In the genomic region with DNA sequence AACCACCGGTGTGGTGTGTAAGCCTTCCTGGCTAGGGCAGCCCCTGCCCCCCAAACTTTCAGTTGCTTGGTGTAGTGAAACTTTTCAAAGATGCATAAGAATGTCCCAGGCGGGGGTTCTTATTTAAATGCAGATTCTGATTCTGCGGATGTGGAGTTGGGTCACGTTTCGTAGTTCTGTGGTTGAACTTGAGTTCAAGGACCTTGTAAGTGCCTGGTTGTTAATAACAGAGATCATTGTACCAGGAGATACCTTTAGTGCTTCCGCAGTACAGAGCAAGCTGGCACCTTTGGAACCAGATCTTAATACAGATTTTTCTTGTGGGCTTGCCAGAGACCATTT, we compare ENCODE assay signal across 8 mouse cellular contexts. TPM values are rescaled to one million over a fixed set of nuclear protein-coding genes. Genes with fewer than 3 reads are reported as not detected.
A peak's percentile ranks its signal among the peaks of the same experiment; 100 is the strongest.
DNase-seq lines count a peak whose midpoint lies in the region; ATAC-seq and TF ChIP-seq lines count a peak whose summit lies in the region.

No protein-coding gene starts in this region.

- no peak for TF ChIP-seq CTCF in G1E (IDR thresholded peaks at IDR 0.05; ENCODE audit: low read depth, low read length)

- ATAC-seq in heart, embryonic 16.5 days (replicated peaks; ENCODE audit: extremely low read depth, insufficient read depth, low FRiP score): no peak
- ATAC-seq in G1E (ENCODE audit: extremely low read depth, insufficient number of reproducible peaks, low FRiP score, poor library complexity, severe bottlenecking): no peak
- ATAC-seq in hindbrain, embryonic 11.5 days (ENCODE audit: low FRiP score): no peak

- H3K27ac ChIP-seq in heart, embryonic 16.5 days (ENCODE audit: low read length): peak overlapping the region; percentile 85
- no peak overlapping the region for H3K27ac ChIP-seq in hindbrain, embryonic 11.5 days (ENCODE audit: low read depth, low read length)
- peak overlapping the region; percentile 56; the same call in 1 of the 2 replicates for H3K27ac ChIP-seq in macrophage

- 0 out of 2 replicates have a peak, but pooled peaks cover 3% of the 10 kb centered on the region for H3K36me3 ChIP-seq in heart, embryonic 16.5 days (ENCODE audit: control insufficient read depth, insufficient read depth)
- H3K36me3 ChIP-seq in G1E (replicated peaks) (peaks cover 25% of the 10 kb centered on the region), macrophage (ENCODE audit: inconsistent target) (no peaks in the 10 kb centered on the region)
- no peaks in the 10 kb centered on the region for H3K36me3 ChIP-seq in hindbrain, embryonic 11.5 days (ENCODE audit: control insufficient read depth, insufficient read depth, low read length)

- DNase-seq in heart, adult 18-20 months: no peak
- DNase-seq in G1E (ENCODE audit: low spot score): no peak
- DNase-seq in hindbrain, embryonic 11.5 days (ENCODE audit: low spot score): no peak
- no peak for DNase-seq in adrenal gland, postnatal 14 days
- no peak for DNase-seq in gastrocnemius, postnatal 10 days
- no peak for DNase-seq in layer of hippocampus, adult 9-10 months (ENCODE audit: low spot score)

- H3K4me1 ChIP-seq in heart, embryonic 16.5 days (ENCODE audit: control insufficient read depth, insufficient read depth, low read length): peaks cover 13% of the 10 kb centered on the region
- H3K4me1 ChIP-seq in G1E (ENCODE audit: insufficient read depth, low read depth, low read length): peaks cover 52% of the 10 kb centered on the region
- H3K4me1 ChIP-seq in hindbrain, embryonic 11.5 days (replicated peaks; ENCODE audit: control insufficient read depth, insufficient read depth, low read length): peaks cover 4% of the 10 kb centered on the region; the same call in 1 of the 2 replicates

- no peaks in the 10 kb centered on the region for H3K9me3 ChIP-seq in heart, embryonic 16.5 days (replicated peaks; ENCODE audit: control insufficient read depth, low read length)
- H3K9me3 ChIP-seq in G1E (replicated peaks): no peaks in the 10 kb centered on the region
- H3K9me3 ChIP-seq in hindbrain, embryonic 11.5 days (ENCODE audit: control insufficient read depth, low read length): no peaks in the 10 kb centered on the region

- 14% methylated on average over 6 of the region's 6 CpGs for WGBS in heart, embryonic 16.5 days
- 5% methylated on average over 6 of the region's 6 CpGs for WGBS in hindbrain, embryonic 11.5 days
- 13% methylated on average over 6 of the region's 6 CpGs for WGBS in macrophage (ENCODE audit: missing documents)

- H3K27me3 ChIP-seq in heart, embryonic 16.5 days (ENCODE audit: control insufficient read depth, insufficient read depth, low read length): no peaks in the 10 kb centered on the region
- H3K27me3 ChIP-seq in G1E (ENCODE audit: insufficient read depth, low read length): peaks cover 6% of the 10 kb centered on the region
- H3K27me3 ChIP-seq in hindbrain, embryonic 11.5 days (ENCODE audit: control insufficient read depth, insufficient read depth, low read length): no peaks in the 10 kb centered on the region

- H3K79me2 ChIP-seq in macrophage (ENCODE audit: inconsistent target): peaks cover 15% of the 10 kb centered on the region; the same call in 1 of the 2 replicates

- peak overlapping the region; percentile 86 for H3K9ac ChIP-seq in heart, embryonic 16.5 days (ENCODE audit: low read length)
- peak overlapping the region; percentile 79 for H3K9ac ChIP-seq in hindbrain, embryonic 11.5 days (ENCODE audit: low read depth, low read length)

- H3K4me2 ChIP-seq in heart, embryonic 16.5 days (ENCODE audit: low read depth, low read length): peak overlapping the region; percentile 88
- H3K4me2 ChIP-seq in hindbrain, embryonic 11.5 days (replicated peaks; ENCODE audit: low read depth, low read length): peak overlapping the region; percentile 81

- H3K4me3 ChIP-seq in heart, embryonic 16.5 days (ENCODE audit: low read length): peak overlapping the region; percentile 72
- H3K4me3 ChIP-seq in G1E (ENCODE audit: low read depth, low read length) (peak overlapping the region; percentile 94), macrophage (ENCODE audit: inconsistent target) (peak overlapping the region; percentile 79)
- H3K4me3 ChIP-seq in hindbrain, embryonic 11.5 days (ENCODE audit: low read depth, low read length): peak overlapping the region; percentile 79

RNA-seq across cellular contexts. Expression of gene Acp6, which starts 0.9 kb away (rescaled TPM):
- 59.0 and 60.4 TPM in 2 replicates for polyA plus RNA-seq in heart, embryonic 16.5 days (2015; fragmentation: Nextera tagmentation; extraction: Ambion mirVana)
- total RNA-seq in heart, adult 18-20 months (2021): 10 to 100 TPM; 30.7 to 31.3 TPM
- total RNA-seq in G1E (2014; fragmentation: Nextera tagmentation) (86.3 and 91.1 TPM in 2 replicates), G1E (2017) (50.7 and 59.3 TPM in 2 replicates)
- polyA plus RNA-seq in G1E (2012) (54.4 and 62.7 TPM in 2 replicates), macrophage (2018) (14.7 to 15.9 TPM (median 15.0 TPM) in 3 replicates)
- 18.1 and 21.1 TPM in 2 replicates for polyA plus RNA-seq in hindbrain, embryonic 11.5 days (2014; fragmentation: Nextera tagmentation; extraction: Ambion mirVana)
- 100 to 1,000 TPM in 1 of 26 experiments, 10 to 100 TPM in 24, 1 to 10 TPM in 1; 6.9 to 105 (median 42.1) TPM for total RNA-seq in macrophage (2018; cell fraction: chromatin; rRNA removed)
- total RNA-seq in macrophage (2018; cell fraction: cytosol; rRNA removed): 10 to 100 TPM in 13 of 26 experiments, 1 to 10 TPM in 13; 6.8 to 14.1 (median 10.0) TPM
- 10 to 100 TPM in 20 of 26 experiments, 1 to 10 TPM in 6; 6.4 to 99.0 (median 25.3) TPM for total RNA-seq in macrophage (2018; cell fraction: nucleus; rRNA removed)
- total RNA-seq in adrenal gland, postnatal 14 days (2021): 40.0 and 42.3 TPM in 2 replicates
- total RNA-seq in gastrocnemius, postnatal 10 days (2021): 10 to 100 TPM; 15.4 to 18.9 TPM
